Mouse (Mus musculus): ENCODE measurements around the gene Dnajc25.

The Dnajc25 gene

DNA sequence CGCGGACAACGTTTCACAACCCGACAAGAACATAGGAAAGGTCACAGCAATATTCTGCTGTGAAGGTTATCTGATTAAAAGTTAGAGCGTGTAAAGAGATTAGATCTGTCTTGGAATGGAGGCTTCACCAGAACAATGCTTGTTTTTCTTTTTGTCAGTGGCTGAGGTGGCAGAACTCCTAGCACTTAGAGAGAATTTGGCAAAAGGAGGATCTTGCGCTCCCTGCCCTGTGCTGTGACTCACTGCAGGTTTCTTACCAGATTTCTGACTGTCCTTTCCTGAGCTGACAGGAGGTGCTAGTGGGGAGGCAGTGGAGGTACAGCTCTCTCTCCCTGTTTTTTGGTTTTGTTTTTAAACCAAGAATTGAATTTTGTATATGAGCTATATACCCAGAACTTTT is 12.2 kb downstream of the Dnajc25 start:
- DNase-seq: no peak

DNA sequence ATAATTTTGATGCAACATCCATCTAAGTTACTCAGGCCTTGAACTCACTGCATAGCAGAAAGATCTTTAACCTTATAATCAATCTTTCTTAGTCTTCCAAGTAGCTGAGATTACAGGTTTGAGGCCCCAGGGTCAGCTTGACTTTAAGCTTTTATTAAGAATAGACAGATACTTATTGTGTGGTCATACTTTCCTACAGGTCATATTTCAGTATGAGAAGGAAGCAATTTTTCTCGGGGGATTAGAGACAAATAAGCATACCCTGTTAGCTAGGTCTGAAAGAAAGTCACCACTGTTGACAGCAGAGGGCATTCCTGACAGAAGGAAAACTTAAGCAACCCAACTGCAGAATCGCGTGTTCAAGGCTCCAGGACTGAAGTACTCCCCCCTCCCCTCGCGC is 13.1 kb downstream of the Dnajc25 start:
- no peak for DNase-seq

DNA sequence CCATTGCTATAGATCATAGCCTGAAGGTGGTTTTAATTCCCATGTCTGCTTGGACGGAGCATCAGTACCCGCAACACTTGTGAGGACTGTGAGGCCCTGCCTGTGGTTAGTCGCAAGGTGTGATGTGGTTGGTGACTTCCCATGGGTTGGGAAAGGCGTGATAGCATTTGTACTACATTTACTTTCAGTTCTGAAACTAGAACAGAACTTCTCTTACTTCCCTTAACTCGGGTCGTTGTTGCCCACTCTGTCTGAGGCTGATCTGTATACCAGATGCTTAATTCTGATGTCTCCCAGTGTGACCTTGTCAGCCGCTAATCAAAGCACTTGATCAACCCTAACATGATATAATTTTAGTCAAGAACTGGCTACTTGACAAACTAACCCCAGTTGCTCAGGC is 14.3 kb downstream of the Dnajc25 start:
- DNase-seq: no peak

DNA sequence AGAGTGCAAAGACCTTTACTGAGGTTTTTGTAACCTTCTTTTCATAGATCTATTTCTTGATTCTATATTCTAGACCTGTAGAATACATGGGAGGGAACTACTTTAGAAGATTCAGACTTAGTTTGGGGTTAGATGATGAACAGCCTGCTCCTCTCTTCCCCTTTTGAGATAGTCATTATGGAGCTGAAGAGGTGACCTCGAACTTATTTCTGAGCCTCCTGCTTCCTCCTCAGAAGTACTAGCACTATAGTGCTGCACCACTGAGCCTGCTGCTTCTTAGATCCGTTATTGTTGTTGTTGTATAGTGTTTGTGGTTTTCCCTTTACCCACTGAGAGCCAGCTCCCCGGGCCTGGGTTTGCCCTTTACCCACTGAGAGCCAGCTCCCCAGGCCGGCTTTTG is 14.8 kb downstream of the Dnajc25 start:
- no peak for DNase-seq

DNA sequence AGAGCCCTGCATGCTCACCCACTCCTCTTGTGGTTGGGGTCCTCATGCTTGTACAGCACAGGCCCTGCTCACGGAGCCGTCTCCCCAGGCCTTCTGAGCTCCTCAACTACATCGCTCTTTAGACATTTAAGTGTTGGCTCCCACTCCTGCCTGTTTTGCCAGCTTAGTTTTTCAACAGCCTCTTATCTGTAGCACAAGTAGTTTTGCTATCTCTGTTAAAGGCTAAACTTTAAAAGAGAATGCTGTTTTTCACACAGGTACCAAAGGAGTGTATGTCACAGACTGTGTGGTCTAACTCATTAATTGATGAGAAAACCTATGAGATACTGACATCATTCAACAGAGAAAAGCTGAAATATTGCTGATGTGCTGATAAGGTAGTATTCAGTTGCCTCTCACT is 16.6 kb downstream of the Dnajc25 start:
- no peak for DNase-seq

DNA sequence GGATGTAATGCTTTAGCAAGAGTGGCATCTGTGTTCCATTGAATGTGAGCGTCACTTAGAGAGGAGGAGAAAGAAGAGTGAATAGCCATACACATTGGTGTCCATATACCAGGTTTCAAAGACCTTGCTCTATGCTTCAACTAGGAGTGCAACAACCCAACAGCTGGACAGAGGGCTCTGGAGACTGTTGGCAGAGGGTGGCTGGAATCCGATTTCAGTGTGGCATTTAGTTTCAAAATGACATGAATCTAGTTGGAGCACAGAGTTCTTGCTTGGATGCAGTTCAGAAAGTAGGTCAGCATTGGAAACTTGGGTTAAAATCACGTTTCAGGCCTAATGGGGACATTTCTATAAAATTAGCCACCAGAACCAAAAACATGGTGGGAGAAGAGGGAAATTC is 20.3 kb downstream of the Dnajc25 start:
- DNase-seq: no peak

DNA sequence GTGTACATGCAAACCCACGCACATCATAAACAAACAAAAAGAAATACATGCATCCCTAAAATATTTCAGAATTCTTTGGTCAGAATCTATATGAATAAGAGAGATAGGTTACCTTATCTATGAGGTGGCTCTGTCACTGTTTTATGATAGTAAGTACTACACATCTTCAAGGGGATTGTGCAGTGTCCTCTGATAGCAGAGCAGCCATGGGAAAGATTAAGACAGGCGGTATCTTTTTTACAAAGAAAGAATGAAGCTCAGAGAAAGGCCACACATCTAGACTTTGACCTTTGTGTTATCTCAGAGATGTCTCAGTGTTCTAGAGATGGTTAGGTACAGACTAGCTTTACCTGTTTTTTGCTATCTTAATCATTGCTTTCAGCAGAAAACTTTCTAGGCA is 22.1 kb downstream of the Dnajc25 start:
- no peak for DNase-seq

DNA sequence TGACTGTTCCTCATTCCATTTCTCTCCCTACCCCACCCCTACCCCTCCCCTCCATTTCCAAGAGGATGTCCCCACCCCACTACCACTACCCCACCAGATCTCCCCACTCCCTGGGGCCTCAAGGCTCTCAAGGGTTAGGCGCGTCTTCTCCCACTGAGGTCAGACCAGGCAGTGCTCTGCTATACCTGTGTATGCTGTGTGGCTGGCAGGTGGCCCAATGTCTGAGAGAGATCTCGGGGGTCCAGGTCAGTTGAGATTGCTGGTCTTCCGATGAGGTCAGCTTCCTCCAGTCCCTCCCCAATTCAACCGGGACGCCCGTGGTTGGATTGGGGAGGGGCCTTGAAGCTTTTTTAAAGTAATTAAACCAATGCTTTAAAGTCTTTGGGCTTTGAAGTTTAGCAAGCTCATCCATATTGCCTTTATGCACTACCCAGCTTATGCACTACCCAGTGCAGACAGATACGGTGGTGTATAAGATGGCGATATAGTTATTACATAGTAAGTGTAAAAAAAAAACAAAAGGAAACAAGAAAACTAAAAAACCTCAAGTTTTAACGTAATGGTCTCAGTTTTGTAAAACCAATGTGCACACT is 39.6 kb downstream of the Dnajc25 start:
- no peak for DNase-seq

DNA sequence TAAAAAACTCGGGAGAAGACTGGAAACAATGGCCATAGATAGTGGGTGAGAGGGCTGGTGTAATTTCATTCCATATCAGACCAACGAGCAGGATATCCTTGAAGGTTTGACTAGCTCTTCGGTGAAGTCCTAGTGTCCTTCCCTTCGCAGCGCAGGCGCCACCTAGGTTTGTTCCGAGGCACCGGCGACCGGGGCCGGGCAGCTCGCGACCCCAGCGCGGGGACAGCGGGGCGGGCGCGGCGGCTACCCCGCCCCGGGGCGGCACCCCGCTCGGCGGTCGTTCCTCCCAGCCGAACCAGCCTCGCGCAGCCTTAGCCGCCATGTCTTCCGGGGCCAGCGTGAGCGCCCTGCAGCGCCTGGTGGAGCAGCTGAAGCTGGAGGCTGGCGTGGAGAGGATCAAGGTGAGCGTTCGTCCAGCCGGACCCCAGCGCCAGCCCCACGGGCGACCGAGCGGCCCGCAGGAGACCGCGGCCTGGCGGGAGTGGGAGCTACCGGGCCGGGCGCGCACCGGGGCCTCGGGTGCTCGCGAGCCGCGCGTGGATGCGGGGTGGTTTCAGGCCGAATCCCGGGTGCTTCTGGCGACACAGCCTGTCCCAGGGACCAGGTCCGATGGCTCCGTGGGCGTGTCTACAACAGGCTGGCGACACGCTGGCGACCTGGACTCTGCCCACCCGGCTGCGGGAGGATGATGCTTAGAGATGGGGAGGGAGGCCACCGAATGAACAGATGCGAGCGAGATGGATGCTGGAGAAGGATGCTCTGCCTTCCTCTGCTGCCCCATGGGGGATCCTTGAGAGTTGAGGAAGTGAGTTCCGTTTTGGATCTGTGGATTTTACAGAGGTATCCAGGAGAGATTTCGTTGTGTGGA is 40.3 kb downstream of the Dnajc25 start, which contains the start of gene Gng10:
TSS of gene Gng10 (plus strand) at position 171 of the 868 bp plus-strand sequence.
- DNase-seq: peak; percentile 85

DNA sequence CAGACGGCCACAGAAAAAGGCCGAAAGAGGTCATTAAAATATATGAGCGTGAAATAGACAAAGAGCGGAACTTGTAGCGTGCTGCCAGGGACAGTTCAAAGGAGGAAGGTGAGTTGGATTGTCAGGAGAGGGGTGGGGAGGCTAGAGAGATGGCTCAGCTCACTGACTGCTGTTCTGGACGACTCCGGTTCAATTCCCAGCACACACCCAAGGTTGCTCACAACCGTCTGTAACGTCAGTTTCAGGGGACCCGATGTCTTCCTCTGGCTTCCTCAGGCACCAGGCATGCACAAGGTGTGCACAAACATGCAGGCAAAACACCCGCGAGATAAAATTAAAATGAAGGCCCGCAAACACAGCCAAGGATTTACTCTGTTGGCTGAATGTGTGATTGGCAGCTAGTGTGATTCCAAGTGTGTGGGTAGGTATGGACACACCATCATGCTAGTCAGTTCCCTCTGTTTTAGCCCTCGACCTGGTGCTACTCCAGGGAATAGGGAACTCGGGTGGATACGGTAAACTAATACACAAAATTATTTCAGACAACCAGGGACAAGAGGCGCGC is 41.0 kb downstream of the Dnajc25 start:
- DNase-seq: peak; percentile 16

DNA sequence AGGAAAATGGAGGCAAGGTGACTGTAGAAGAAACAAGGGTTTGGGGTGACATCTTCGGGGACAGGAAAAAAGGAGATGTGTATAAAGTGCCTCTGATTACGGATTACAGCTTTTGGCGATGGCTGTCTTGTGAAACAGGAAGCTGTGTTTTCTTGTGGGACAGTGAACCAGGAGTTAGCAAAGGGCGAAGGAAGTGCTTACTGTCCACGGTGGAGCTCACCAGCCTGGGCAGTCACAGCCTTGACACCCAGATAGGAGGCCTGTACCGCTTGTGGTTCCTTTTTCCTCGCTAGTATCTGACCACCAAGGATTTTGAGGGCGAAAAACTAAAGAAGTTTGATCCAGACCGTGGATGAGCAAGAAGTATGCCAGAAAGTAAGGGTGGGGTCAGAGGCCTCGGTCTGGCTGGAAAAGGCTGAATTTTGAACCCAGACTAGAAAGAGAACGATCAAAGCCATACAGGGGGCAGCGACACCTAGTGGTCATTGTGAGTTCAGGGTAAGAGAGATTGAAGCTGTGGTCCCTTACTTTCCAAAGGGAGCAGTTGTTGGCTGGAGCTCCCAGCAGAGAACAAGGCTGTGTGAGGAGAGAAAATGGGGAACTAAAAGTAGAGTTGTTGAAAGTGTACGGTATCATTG is 41.7 kb downstream of the Dnajc25 start:
- peak; percentile 68 for DNase-seq

DNA sequence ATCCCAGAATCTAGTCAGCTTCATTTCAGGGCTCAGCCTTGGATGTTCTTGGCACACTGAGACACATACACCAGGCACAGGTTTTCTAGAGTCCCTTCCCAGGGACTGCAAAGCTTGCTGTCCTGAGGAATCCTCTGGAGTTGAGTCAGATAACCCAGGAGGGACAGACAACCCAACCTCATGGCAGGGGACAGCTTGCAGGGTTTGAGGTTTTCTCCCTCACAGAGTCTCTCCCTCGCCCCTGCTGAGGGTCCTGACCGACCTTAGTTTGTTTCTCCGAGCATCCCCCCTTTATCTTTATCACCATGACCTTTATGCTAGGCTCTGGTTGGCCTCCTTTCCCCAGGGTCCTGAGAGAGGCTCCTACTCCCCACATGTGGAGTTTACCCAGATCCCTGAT is 42.7 kb downstream of the Dnajc25 start:
- DNase-seq: no peak

DNA sequence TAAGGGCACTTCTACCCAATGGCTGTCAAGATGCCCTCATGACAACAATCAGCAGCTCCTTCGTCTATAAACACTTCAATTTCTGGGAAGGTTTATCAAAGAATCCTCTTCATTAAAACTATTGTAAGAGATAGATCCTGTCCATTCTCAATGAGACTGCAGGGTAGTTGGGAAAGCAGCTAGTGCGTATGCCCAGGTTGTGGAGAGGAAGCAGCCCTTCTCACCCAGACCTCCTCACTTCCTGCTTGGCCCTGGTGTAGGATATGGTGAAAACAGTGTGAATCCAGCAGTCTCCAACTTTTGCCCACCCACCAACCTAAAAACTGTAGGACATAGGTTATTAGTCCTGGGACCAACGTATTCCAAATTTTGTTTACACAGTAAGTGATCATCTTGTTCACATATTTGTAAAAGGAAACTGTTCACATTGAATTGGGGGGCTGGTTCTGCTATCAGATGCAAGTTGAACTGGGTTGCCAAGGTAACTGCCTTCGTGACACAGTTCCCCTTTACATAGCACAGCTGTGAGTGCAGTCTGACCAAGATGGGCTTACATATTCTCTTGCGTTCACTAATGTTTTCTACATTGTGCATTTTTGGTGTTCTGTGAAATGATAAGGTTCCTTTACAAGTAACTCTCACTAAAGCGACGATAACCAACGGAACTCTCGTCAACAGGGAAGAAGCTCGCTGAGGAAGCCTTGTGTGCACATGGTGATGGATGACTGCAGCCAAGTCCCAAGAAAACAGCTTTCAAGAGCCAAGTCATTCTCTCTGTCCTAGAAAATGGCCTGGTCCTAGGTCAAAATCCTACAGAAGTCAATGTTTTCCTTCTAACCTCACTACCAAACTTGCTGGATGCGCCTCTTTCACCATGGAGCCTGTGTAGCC is 45.8 kb downstream of the Dnajc25 start:
- no peak for DNase-seq

DNA sequence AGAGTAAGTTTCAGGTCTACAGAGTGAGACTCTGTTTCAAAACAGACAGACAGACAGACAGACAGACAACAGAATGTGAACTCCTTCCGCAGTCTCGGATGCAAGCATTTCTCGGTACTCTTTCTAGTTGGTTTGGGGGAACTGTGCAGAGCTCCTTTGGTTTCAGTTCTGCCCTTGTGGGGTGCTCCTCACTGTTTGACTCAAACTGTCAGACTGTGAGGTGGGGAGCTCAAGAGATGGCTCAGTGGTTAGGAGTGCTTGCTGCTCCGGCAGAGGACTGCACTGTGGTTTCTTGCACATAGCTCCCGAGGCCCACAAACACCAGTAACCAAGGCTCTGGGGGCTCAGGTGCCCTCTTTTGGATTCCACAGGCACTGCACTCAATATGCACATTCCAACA is 48.2 kb downstream of the Dnajc25 start:
- no peak for DNase-seq

DNA sequence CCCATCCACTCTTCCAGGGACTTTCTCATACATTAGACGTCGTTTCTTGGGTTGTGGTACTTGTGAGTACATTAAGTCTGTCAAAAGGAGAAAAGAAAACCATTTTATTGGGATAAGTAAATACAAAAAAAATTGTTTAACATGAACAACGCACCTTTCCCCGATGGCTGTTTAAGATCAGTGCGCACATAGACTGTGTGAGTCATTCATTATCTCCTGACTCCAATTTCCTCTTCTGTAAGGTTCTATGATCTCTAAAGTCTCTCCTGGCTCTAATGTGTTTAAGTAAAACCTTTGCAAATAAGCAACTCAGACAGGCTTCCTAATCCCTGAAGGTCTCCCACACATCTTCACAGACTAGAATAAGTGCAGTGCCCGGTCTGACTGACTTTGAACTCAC is 49.0 kb downstream of the Dnajc25 start:
- DNase-seq: no peak

DNA sequence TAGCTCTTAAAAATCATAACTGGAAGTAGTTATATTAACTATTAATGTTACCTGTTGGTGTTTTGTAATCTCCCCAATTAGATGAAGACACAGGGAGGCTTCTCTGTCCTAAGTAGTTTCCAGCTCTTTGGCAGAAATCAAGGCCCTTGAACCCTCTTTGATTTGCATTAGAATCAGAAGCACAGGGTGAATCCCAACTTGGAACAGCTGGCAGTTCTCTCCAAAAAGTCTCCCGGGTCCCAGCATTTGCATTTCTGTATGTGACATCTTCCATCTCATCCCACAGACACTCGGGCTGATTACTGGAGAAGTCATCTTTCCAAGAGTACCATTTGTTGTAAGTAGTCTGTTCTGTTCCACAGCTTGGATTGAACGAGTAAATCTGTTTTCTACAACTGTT is 52.4 kb downstream of the Dnajc25 start:
- DNase-seq: no peak

DNA sequence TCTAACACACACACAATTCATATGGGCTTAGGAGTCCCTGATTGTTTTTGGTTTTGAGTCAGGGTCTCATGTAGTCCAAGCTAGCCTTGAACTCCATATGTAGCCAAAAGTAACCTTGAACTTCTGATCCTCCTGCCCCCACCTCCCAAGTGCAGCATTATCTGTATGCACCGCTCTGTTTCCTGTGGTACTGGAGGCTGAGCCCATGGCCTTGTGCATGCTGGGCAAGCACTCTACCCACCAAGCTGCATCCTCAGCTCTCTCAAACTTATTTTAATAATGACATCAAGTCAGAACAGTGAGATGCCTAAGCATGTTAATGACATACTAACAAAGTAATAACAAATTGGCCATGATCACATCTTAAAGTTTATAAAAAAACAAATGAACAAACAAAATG is 56.2 kb downstream of the Dnajc25 start:
- DNase-seq: no peak

DNA sequence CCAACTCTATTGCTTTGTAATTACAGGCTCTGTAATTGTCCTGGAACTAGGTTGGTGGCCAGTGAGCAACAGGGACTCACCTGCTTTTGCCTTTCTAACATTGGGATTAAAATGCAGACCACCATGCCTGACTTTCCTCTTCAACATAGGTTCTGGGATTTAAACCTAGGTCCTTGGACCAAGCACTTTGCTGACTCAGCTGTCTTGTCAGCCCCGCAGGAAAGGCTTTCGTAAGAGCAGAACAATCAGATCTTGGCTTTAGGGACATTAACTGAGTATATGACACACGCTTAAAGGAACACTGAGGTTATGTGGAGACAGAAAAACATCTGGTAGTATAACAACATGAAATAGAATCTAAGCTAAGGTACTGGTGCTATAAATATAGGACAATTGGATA is 63.1 kb downstream of the Dnajc25 start:
- DNase-seq: no peak

DNA sequence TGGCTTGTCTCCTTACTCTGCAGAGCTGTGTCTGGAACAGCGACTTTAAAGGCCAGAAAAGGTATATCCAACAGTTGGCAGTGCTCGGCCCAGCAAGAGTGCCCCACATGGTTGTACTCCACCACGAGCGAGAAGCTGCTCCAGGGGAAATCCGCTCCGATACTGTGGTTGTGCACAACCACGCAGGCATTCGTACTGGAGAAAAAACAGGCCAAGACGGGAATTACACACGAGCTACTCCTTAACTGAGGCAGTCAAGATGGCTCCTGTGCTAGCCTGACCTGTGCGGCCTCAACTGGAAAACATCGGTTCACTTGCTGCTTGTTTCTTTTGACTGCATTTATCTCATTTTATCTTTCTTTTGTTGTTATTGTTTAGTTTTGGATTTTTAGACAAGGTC is 67.7 kb downstream of the Dnajc25 start:
- DNase-seq: no peak

DNA sequence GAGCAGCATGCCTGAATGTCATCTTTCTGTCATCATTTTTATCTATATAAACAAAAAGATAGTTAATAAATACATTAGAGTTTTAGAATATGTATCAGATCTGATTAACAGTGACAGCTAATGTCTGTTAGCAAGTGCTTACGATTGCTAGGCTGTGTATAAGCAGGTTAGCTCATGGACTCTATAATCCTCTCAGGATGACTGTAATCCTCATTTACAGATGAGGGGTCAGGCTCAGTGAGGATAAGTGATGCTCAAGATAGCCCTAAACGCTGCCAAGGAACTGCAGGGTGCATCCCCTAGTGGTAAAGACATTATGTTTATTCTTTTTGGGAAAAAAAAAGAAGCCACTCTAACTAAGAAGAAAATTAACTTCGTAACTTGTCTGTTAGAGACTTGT is 74.4 kb downstream of the Dnajc25 start:
- DNase-seq: no peak

All from right cerebral cortex, postnatal 25 days (tissue).